ENCODE assay signal across 21 mouse cellular contexts in genomic region chr2:45226045-45226370, GRCm38 (mm10).
DNase-seq lines count a peak whose midpoint lies in the region; ATAC-seq and TF ChIP-seq lines count a peak whose summit lies in the region.
"Had no signal": no experiment of that assay in that cellular context is flagged by ENCODE, and none has a peak within 500 bp of the region (broad histone marks: within the 10 kb centered on the region; RNA-seq: fewer than 3 reads in every experiment).

No protein-coding gene starts in this region.

- no peak overlapping the region for H3K4me3 ChIP-seq in layer of hippocampus, adult 2 months
- no peak overlapping the region for H3K4me3 ChIP-seq in forebrain, embryonic 12.5 days (replicated peaks)
- H3K4me3 ChIP-seq in hindbrain, embryonic 14.5 days (replicated peaks; ENCODE audit: low read length) = no peak overlapping the region
- no peak overlapping the region for H3K4me3 ChIP-seq in neural tube, embryonic 14.5 days (ENCODE audit: low read depth, low read length)
- H3K4me3 ChIP-seq: erythroblast, embryonic 14.5 days; heart, embryonic 13.5 days; limb, embryonic 13.5 days; myocyte had no signal

- H3K27ac ChIP-seq in layer of hippocampus, adult 2 months = peak overlapping the region; percentile 46; the same call in 1 of the 2 replicates
- H3K27ac ChIP-seq in forebrain, embryonic 12.5 days = peak overlapping the region; percentile 86
- H3K27ac ChIP-seq in hindbrain, embryonic 14.5 days = peak overlapping the region; percentile 0; the same call in 1 of the 2 replicates
- peak overlapping the region; percentile 1; the same call in 1 of the 2 replicates for H3K27ac ChIP-seq in neural tube, embryonic 14.5 days (ENCODE audit: low read depth, low read length)
- H3K27ac ChIP-seq: heart, embryonic 13.5 days; limb, embryonic 13.5 days; liver, embryonic 14.5 days had no signal

- intact Hi-C loops in gastrocnemius, postnatal 14 days (cut with DNase I; ENCODE audit: low total_unique reads) = no loop called here

- H3K36me3 ChIP-seq in forebrain, embryonic 12.5 days (replicated peaks) = no peaks in the 10 kb centered on the region
- no peaks in the 10 kb centered on the region for H3K36me3 ChIP-seq in hindbrain, embryonic 14.5 days (replicated peaks; ENCODE audit: control insufficient read depth, insufficient read depth)
- no peaks in the 10 kb centered on the region for H3K36me3 ChIP-seq in neural tube, embryonic 14.5 days (ENCODE audit: control insufficient read depth, insufficient read depth, low read length)
- H3K36me3 ChIP-seq: heart, embryonic 13.5 days; limb, embryonic 13.5 days had no signal

- DNase-seq in layer of hippocampus, adult 2 months (ENCODE audit: low spot score in 2 of 2) = no peak
- no peak for DNase-seq in layer of hippocampus, postnatal 14 days (ENCODE audit: low spot score in 2 of 2)
- DNase-seq in hindbrain, embryonic 14.5 days (ENCODE audit: low spot score) = no peak
- DNase-seq in lung, postnatal 14 days = no peak
- no peak for DNase-seq in gastrocnemius, postnatal 14 days
- DNase-seq: adrenal gland, postnatal 14 days; cerebellum, adult 9-10 months; kidney, adult 2 months; kidney, postnatal 25 days; layer of hippocampus, adult 9-11 months; spleen, adult 18-20 months; thymus, adult 18-20 months had no signal

- 14% methylated on average over 4 of the region's 4 CpGs for WGBS in forebrain, embryonic 12.5 days
- WGBS in hindbrain, embryonic 14.5 days = 24% methylated on average over 4 of the region's 4 CpGs
- 31% methylated on average over 4 of the region's 4 CpGs for WGBS in neural tube, embryonic 14.5 days

- H3K4me1 ChIP-seq in forebrain, embryonic 12.5 days = peaks cover 42% of the 10 kb centered on the region
- H3K4me1 ChIP-seq in hindbrain, embryonic 14.5 days (replicated peaks; ENCODE audit: control insufficient read depth, insufficient read depth, low read length) = peaks cover 17% of the 10 kb centered on the region
- H3K4me1 ChIP-seq in neural tube, embryonic 14.5 days (ENCODE audit: control insufficient read depth, insufficient read depth, low read length) = no peaks in the 10 kb centered on the region

- ATAC-seq in forebrain, embryonic 12.5 days (ENCODE audit: low FRiP score) = no peak
- no peak for ATAC-seq in hindbrain, embryonic 14.5 days (ENCODE audit: low FRiP score)
- no peak for ATAC-seq in neural tube, embryonic 14.5 days (ENCODE audit: low read depth)
- ATAC-seq: activated CD4-positive, CD25-positive, alpha-beta regulatory T cell, adult 4 months; Patski had no signal

- TF ChIP-seq CTCF in layer of hippocampus, adult 2 months (conservative IDR thresholded peaks at IDR 0.05) = no peak

- H3K9ac ChIP-seq in forebrain, embryonic 12.5 days = no peak overlapping the region
- H3K9ac ChIP-seq in hindbrain, embryonic 14.5 days = no peak overlapping the region
- H3K9ac ChIP-seq in neural tube, embryonic 14.5 days (replicated peaks; ENCODE audit: low read depth, low read length) = no peak overlapping the region
- H3K9ac ChIP-seq: heart, embryonic 13.5 days; limb, embryonic 13.5 days; liver, embryonic 14.5 days had no signal

- no peaks in the 10 kb centered on the region for H3K27me3 ChIP-seq in forebrain, embryonic 12.5 days
- H3K27me3 ChIP-seq in hindbrain, embryonic 14.5 days (ENCODE audit: control insufficient read depth, insufficient read depth, low read length) = no peaks in the 10 kb centered on the region
- H3K27me3 ChIP-seq in neural tube, embryonic 14.5 days (ENCODE audit: control insufficient read depth, insufficient read depth, low read length) = no peaks in the 10 kb centered on the region
- H3K27me3 ChIP-seq: heart, embryonic 13.5 days; Patski had no signal

- peak overlapping the region; percentile 34 for H3K4me2 ChIP-seq in forebrain, embryonic 12.5 days
- no peak overlapping the region for H3K4me2 ChIP-seq in hindbrain, embryonic 14.5 days (replicated peaks)
- no peak overlapping the region for H3K4me2 ChIP-seq in neural tube, embryonic 14.5 days (ENCODE audit: low read depth, low read length)
- H3K4me2 ChIP-seq: heart, embryonic 13.5 days; limb, embryonic 13.5 days had no signal

- H3K9me3 ChIP-seq in forebrain, embryonic 12.5 days = no peaks in the 10 kb centered on the region
- no peaks in the 10 kb centered on the region for H3K9me3 ChIP-seq in hindbrain, embryonic 14.5 days (ENCODE audit: control insufficient read depth, low read length)
- H3K9me3 ChIP-seq in neural tube, embryonic 14.5 days (ENCODE audit: control insufficient read depth, low read length) = no peaks in the 10 kb centered on the region
- H3K9me3 ChIP-seq: heart, embryonic 13.5 days; limb, embryonic 13.5 days had no signal

Comparison
In these comparisons a context has a peak if more than half of its experiments do, and no peak if none do; other contexts are left out.
1. H3K27ac ChIP-seq: peak in every context shown above with its lines; median percentile 86 in forebrain, embryonic 12.5 days; 46 in layer of hippocampus, adult 2 months; 1 in neural tube, embryonic 14.5 days; 0 in hindbrain, embryonic 14.5 days.